Mouse (Mus musculus) heart, postnatal 0 days (tissue): ENCODE data around the gene Ksr2. TPM values are rescaled to one million over a fixed set of nuclear protein-coding genes. Genes with fewer than 3 reads are reported as not detected.

Experiments used
- ATAC-seq: fragments of 200-750 bp; cut with Nextera tagmentation; 2 replicates; pipeline ENCODE4 v1.8.0; 2017; ENCODE audit warnings: low read depth, moderate number of reproducible peaks, moderate library complexity; ENCODE audit not compliant: insufficient read depth
- DNase-seq: peaks from one replicate; pipeline ENCODE4 v3.0.0-alpha.2; 2016; ENCODE audit warnings: low spot score
- H3K27ac ChIP-seq: fragments of 300-500 bp; sonication (generic); 2 replicates; pipeline ENCODE4 v1.5.1; 2014; ENCODE audit warnings: low read depth, mild to moderate bottlenecking
- H3K27me3 ChIP-seq: fragments of 300-500 bp; sonication (generic); 2 replicates; pipeline ENCODE4 v1.6.1; 2014; ENCODE audit warnings: low read length, mixed read lengths; ENCODE audit not compliant: control insufficient read depth, insufficient read depth
- H3K36me3 ChIP-seq: fragments of 300-500 bp; sonication (generic); replicated peaks from 2 replicates; pipeline ENCODE4 v1.6.1; 2014; ENCODE audit warnings: low read length, mixed read lengths; ENCODE audit not compliant: control insufficient read depth, insufficient read depth
- H3K4me1 ChIP-seq: fragments of 300-500 bp; sonication (generic); 2 replicates; pipeline ENCODE4 v1.6.1; 2014; ENCODE audit warnings: antibody characterized with exemption; ENCODE audit not compliant: control insufficient read depth, insufficient read depth
- H3K4me2 ChIP-seq: fragments of 300-500 bp; sonication (generic); 2 replicates; pipeline ENCODE4 v1.6.1; 2014; ENCODE audit warnings: low read depth, mild to moderate bottlenecking, low read length, moderate library complexity
- H3K4me3 ChIP-seq: fragments of 300-500 bp; sonication (generic); 2 replicates; pipeline ENCODE4 v1.5.1; 2014; ENCODE audit warnings: low read depth, low read length
- H3K9ac ChIP-seq: fragments of 300-500 bp; sonication (generic); replicated peaks from 2 replicates; pipeline ENCODE4 v1.6.1; 2014; ENCODE audit warnings: low read depth, low read length, mixed read lengths
- H3K9me3 ChIP-seq: fragments of 300-500 bp; sonication (generic); replicated peaks from 2 replicates; pipeline ENCODE4 v1.6.1; 2016; ENCODE audit warnings: low read length; ENCODE audit not compliant: control insufficient read depth
- CTCF ChIP-seq: IDR thresholded peaks from 2 replicates; pipeline ENCODE4 v1.5.1; 2016; ENCODE audit warnings: antibody characterized with exemption, control low read depth, low read depth
- EP300 ChIP-seq: IDR thresholded peaks from 2 replicates; pipeline ENCODE4 v1.6.1; 2016; ENCODE audit warnings: antibody characterized with exemption, low read depth
- WGBS: fragments of 180-500 bp; shearing (Covaris S2); extraction: QIAGEN DNeasy Blood & Tissue Kit; methylation state at CpG from one replicate; pipeline ENCODE4 v1.1.7; 2014; 5-methylcytosine and 5-hydroxymethylcytosine counted together
- polyA plus RNA-seq: library from polyadenylated mRNA; unstranded; fragments of >200 nt; fragmentation: Nextera tagmentation; extraction: Ambion mirVana; gene quantifications from 2 replicates; pipeline ENCODE4 v1.2.1, GENCODE M21; 2015
- total RNA-seq: library from RNA; depleted of rRNA; stranded (reverse); fragments of >200 nt; gene quantifications from 2 replicates; pipeline ENCODE4 v1.2.3, GENCODE M21; 2014; ENCODE audit warnings: low replicate concordance

Gene Ksr2
- total and polyA plus RNA-seq, 2 experiments from 2014 or later = under 0.01 TPM; not detected in 1

DNA sequence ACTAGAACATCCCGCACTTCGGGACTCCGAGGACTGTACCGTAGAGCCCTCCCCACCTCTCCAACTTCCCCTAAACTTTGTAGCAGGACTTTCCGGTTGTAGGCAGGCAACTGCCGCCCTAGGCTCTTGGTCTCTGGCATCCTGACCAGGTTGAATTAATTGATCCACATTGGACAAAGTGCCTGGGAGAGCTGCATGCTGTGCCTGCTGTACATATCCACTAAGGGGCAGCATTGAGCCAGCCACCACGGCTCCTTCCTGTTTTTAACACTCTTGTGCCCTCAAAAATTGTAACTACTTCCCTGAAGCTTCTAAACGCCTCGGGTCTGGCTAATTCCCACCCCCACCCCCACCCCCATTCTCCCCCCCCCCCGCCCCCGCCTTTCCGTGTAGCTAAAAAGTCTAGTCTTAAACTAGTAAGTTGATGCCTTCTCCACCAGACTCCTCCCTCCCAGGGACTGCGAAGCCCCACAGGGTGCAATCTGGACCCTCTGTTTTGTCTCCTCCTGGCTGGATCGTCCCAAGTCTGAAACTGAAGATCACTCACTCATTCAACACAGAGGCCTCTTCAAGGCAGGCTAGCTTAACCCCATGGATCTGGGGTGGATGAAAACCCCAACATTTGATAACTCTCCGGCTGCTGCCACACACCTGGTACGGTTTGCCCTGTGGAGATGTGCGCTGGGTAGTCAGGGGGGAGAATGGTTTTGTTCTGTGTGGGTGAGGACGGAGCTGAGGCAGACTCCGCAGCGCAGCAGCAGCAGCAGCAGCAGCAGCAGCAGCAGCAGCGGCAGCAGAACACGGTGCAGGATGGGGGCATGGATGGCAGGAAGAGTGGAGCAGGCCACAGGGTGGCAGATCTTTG, 95.9 kb downstream of the Ksr2 start:
- TF ChIP-seq CTCF (peak; percentile 65), EP300 (no peak)
- no peaks in the 10 kb centered on the region for H3K9me3 ChIP-seq
- DNase-seq (peak; percentile 38), ATAC-seq (no peak)
- no peaks in the 10 kb centered on the region for H3K4me1 ChIP-seq
- WGBS = 36% methylated on average over 22 of the region's 22 CpGs
- H3K4me3 ChIP-seq = no peak overlapping the region
- no peak overlapping the region for H3K27ac ChIP-seq
- 0 out of 2 replicates have a peak, but pooled peaks cover 4% of the 10 kb centered on the region for H3K27me3 ChIP-seq
- no peak overlapping the region for H3K9ac ChIP-seq
- no peaks in the 10 kb centered on the region for H3K36me3 ChIP-seq
- no peak overlapping the region for H3K4me2 ChIP-seq

- Histone ChIP-seq H3K9me3 (no peaks in the 10 kb centered on the region), H3K36me3 (no peaks in the 10 kb centered on the region), H3K9ac (no peak overlapping the region), H3K4me1 (no peaks in the 10 kb centered on the region), H3K4me2 (no peak overlapping the region), H3K4me3 (no peak overlapping the region), H3K27me3 (no peaks in the 10 kb centered on the region), H3K27ac (no peak overlapping the region)
- TF ChIP-seq CTCF = no peak
- no peak for TF ChIP-seq EP300
- 55% methylated on average over 10 of the region's 10 CpGs for WGBS
- ATAC-seq = no peak
- no peak for DNase-seq
Observed at GRCm38 (mm10) chr5:117510864-117511263, 97.1 kb downstream of the Ksr2 start.

DNA sequence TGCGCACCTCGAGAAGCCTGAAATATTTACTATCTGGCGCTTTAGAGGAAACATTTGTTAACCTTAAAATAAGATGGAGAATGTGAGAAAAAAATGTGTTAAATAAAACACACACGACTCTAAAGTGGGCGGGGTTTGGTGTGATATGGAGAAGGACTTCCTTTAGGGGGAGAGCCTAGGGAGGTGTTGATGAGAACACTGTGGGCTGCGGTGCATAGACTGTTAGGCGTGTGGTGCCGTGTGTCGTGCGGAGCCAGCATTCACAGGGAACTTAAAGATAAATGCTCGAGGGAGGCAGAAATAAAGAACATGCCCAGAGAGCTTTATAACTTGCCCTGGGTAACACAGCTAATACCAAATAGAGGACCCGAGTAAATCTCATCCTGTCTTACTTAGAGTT, 101.6 kb downstream of the Ksr2 start:
- 72% methylated on average over 12 of the region's 12 CpGs for WGBS

DNA sequence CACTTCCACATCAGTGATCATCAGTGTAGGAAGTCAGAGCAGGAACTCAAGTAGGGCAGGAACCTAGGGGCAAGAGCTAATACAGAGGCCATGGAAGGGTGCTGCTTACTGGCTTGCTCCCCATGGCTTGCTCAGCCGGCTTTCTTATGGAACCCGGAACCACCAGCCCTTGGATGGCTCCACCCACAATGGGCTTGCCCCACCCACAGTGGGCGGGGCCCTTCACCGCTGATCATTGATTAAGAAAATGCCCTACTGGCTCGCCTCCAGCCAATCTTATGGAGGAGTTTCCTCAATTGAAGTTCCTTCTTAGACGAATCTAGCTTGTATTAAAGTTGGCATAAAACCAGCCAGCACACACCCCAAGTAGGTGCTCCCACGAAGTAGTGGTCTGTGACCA, 102.1 kb downstream of the Ksr2 start:
- Histone ChIP-seq H3K36me3 (no peaks in the 10 kb centered on the region), H3K4me1 (no peaks in the 10 kb centered on the region), H3K4me3 (no peak overlapping the region), H3K9me3 (no peaks in the 10 kb centered on the region), H3K27ac (no peak overlapping the region), H3K27me3 (no peaks in the 10 kb centered on the region), H3K9ac (no peak overlapping the region), H3K4me2 (no peak overlapping the region)
- 63% methylated on average over 7 of the region's 7 CpGs for WGBS
- TF ChIP-seq CTCF (no peak), EP300 (no peak)
- ATAC-seq (no peak), DNase-seq (no peak)

More for the DNA sequence above, 101.6 kb downstream of the Ksr2 start:
- DNase-seq (no peak), ATAC-seq (no peak)
- TF ChIP-seq EP300 (no peak), CTCF (no peak)
- Histone ChIP-seq H3K9me3 (no peaks in the 10 kb centered on the region), H3K4me3 (no peak overlapping the region), H3K9ac (no peak overlapping the region), H3K4me1 (no peaks in the 10 kb centered on the region), H3K4me2 (no peak overlapping the region), H3K27ac (no peak overlapping the region), H3K36me3 (no peaks in the 10 kb centered on the region), H3K27me3 (no peaks in the 10 kb centered on the region)

DNA sequence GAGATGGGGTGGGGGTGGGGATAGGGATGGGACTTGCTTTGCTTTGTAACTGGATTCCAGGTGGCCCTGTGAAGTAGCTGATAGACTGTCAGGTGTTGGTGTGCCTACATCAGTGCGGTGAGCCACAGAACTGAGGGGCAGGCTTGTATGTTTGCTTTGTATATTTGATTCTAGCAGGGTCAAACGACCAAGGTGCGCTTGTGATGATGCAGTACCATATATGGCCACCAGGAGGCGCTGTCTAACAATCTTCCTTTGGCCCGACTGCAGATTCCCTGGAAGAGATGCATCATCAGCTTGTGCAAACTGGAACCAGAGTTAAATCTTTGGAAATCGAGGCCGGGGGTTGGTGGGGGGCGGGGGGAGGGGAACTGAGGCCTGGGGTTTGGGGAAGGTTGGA, 102.8 kb downstream of the Ksr2 start:
- no peak for ATAC-seq
- no peaks in the 10 kb centered on the region for H3K4me1 ChIP-seq
- 4% methylated on average over 8 of the region's 8 CpGs for WGBS
- no peak overlapping the region for H3K9ac ChIP-seq
- H3K9me3 ChIP-seq = no peaks in the 10 kb centered on the region
- no peak overlapping the region for H3K27ac ChIP-seq
- no peak overlapping the region for H3K4me3 ChIP-seq
- no peak overlapping the region for H3K4me2 ChIP-seq
- no peaks in the 10 kb centered on the region for H3K36me3 ChIP-seq
- DNase-seq = peak; percentile 59
- TF ChIP-seq CTCF (peak; percentile 89), EP300 (no peak)
- no peaks in the 10 kb centered on the region for H3K27me3 ChIP-seq
